Mouse (Mus musculus) embryonic facial prominence, embryonic 10.5 days (tissue): ENCODE measurements at regions not wholly inside any gene's neighbourhood (a gene's known extent, or its start where the extent isn't known, plus 50 kb on each side); places are given as distances from the start of the nearest gene placed in this dataset.

Source experiments
- DNase-seq: peaks from one replicate; pipeline ENCODE4 v3.0.0-alpha.2; 2017; ENCODE audit warnings: low spot score
- H3K27ac ChIP-seq: fragments of 300-500 bp; sonication (generic); replicated peaks from 2 replicates; pipeline ENCODE4 v1.5.1; 2016; ENCODE audit warnings: mild to moderate bottlenecking
- H3K27me3 ChIP-seq: fragments of 300-500 bp; sonication (generic); replicated peaks from 2 replicates; pipeline ENCODE4 v1.6.1; 2016; ENCODE audit warnings: low read depth, mild to moderate bottlenecking; ENCODE audit not compliant: poor library complexity, severe bottlenecking
- H3K36me3 ChIP-seq: fragments of 300-500 bp; sonication (generic); replicated peaks from 2 replicates; pipeline ENCODE4 v1.6.1; 2016; ENCODE audit warnings: mild to moderate bottlenecking, moderate library complexity
- H3K4me1 ChIP-seq: fragments of 300-500 bp; sonication (generic); 2 replicates; pipeline ENCODE4 v1.6.1; 2016
- H3K4me3 ChIP-seq: fragments of 300-500 bp; sonication (generic); 2 replicates; pipeline ENCODE4 v1.5.1; 2016; ENCODE audit warnings: mild to moderate bottlenecking, moderate library complexity
- H3K9me3 ChIP-seq: fragments of 300-500 bp; sonication (generic); 2 replicates; pipeline ENCODE4 v1.6.1; 2016; ENCODE audit warnings: mild to moderate bottlenecking
- WGBS: fragments of 180-500 bp; shearing (Covaris S2); methylation state at CpG from one replicate; pipeline ENCODE4 v1.1.7; 2016; 5-methylcytosine and 5-hydroxymethylcytosine counted together

DNA sequence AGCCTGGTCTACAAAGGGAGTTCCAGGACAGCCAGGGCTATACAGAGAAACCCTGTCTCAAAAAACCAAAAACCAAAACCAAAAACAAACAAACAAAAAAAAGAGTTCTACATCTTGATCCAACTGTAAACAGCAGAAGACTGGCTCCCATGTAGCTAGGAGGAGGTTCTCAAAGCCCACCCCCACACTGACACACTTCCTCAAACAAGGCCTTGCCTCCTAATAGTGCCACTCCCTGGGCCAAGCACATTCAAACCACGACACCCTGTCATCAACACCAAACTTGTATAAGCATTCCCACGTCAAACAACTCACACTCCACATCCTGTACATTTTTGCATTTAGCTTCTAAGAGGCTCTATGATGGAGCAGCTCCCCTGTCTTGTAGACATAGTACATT lies 89.6 kb upstream of the Jade1 start:
- DNase-seq, result no peak
- H3K9me3 ChIP-seq, result no peaks in the 10 kb centered on the region
- no peaks in the 10 kb centered on the region for H3K4me1 ChIP-seq
- no peak overlapping the region for H3K27ac ChIP-seq
- 81% methylated on average over 2 of the region's 2 CpGs for WGBS
- H3K4me3 ChIP-seq, result no peak overlapping the region
- H3K27me3 ChIP-seq, result no peaks in the 10 kb centered on the region
- no peaks in the 10 kb centered on the region for H3K36me3 ChIP-seq

DNA sequence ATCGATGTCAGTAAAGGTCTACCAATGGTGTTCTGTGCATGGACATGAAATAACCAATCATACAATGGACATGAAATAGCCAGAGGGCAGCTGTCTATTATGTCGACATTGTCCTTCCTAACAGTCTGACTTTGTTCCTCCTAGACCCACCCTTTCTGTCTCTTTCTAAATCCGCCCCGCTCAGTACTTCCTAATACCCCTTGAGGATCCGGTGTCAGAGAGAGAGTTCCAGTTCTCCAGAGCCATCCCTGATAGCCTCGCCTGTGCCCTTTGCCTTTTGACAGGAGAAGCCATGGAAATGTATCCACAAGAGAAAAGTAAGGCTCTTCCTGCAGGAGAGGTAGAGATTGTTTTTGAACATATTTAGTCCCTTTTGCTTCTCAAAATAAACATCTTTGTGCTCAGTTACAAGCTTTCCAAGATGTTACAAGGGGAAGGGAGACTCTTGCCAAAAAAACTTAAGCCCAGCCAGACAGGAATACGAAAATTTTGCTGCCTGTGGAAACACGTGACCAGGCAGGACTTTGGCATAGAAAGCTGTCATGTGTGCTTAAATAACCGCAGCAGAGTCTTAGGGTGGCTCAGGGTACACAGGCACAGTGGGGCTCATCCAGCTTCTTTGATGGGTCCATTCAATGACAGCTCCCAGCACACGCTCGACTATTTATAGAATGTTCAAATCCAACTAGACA lies 92.4 kb upstream of the Jade1 start:
- Histone ChIP-seq H3K4me1 (no peaks in the 10 kb centered on the region), H3K36me3 (no peaks in the 10 kb centered on the region), H3K9me3 (no peaks in the 10 kb centered on the region), H3K4me3 (no peak overlapping the region), H3K27ac (no peak overlapping the region), H3K27me3 (no peaks in the 10 kb centered on the region)
- WGBS, result 75% methylated on average over 11 of the region's 11 CpGs
- no peak for DNase-seq

DNA sequence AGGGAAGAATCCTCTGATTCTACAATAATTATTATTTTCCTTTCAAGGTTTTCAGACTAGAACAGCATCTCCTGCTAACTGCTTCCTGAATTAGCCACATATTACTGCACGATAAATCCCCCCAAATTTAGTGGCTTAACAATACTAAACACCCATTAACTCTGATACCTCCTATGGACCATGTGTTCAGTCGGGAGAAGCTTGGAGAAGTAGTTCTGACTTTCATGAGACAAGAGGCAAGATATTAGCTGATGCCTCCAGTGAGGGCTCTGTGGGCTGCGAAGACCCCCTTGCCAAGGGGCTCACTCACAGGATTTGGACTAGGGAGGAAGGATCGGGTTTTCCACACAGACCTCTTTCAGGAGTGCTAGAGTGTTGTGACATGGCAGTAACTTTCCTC lies 95.4 kb upstream of the Jade1 start:
- H3K4me3 ChIP-seq, result no peak overlapping the region
- no peak overlapping the region for H3K27ac ChIP-seq
- H3K9me3 ChIP-seq, result no peaks in the 10 kb centered on the region
- 85% methylated on average over 4 of the region's 4 CpGs for WGBS
- H3K27me3 ChIP-seq, result no peaks in the 10 kb centered on the region
- no peaks in the 10 kb centered on the region for H3K36me3 ChIP-seq
- H3K4me1 ChIP-seq, result no peaks in the 10 kb centered on the region
- DNase-seq, result no peak

DNA sequence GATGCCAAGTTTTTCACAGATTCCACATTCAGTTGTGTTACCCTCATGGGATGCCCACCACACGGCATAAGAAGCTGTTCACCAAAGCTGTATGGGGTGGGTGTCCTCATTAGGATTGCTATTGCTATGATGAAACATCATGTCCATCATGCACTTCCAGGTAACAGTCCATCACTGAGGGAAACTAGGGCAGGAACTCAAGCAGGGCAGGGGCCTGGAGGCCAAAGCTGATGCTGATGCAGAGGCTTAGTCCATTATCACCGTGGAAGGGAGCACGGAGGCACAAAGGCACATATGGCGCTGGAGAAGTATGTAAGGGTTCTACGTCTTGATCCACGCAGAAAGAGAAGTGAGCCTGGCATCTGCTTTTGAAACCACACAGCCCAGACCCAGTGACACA lies 97.4 kb upstream of the Jade1 start:
- no peak for DNase-seq
- WGBS, result 90% methylated on average over 6 of the region's 6 CpGs
- Histone ChIP-seq H3K27ac (no peak overlapping the region), H3K36me3 (no peaks in the 10 kb centered on the region), H3K9me3 (no peaks in the 10 kb centered on the region), H3K4me1 (no peaks in the 10 kb centered on the region), H3K27me3 (no peaks in the 10 kb centered on the region), H3K4me3 (no peak overlapping the region)

DNA sequence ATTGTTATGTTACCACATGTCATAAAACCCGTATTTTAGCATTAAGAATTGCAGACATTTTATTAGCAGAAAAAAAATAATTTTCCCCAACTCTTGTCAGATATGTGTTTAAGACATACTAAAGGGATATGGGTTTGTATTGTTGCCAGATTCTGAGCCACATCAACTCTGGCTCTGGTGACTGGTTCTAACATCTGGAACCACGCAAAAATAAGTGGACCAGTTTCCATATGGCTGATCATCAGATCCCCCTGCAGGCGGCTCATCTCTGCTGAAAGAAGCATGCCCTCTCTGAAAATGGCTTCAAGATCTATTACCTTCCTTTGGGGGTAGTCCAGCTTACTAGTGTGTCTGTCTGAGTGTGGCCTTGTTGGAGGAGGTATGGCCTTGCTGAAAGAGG lies 102.0 kb upstream of the Jade1 start:
- Histone ChIP-seq H3K36me3 (no peaks in the 10 kb centered on the region), H3K27me3 (no peaks in the 10 kb centered on the region), H3K4me1 (no peaks in the 10 kb centered on the region), H3K9me3 (no peaks in the 10 kb centered on the region), H3K27ac (no peak overlapping the region), H3K4me3 (no peak overlapping the region)
- DNase-seq, result peak; percentile 13
- 69% methylated on average over 3 of the region's 3 CpGs for WGBS

DNA sequence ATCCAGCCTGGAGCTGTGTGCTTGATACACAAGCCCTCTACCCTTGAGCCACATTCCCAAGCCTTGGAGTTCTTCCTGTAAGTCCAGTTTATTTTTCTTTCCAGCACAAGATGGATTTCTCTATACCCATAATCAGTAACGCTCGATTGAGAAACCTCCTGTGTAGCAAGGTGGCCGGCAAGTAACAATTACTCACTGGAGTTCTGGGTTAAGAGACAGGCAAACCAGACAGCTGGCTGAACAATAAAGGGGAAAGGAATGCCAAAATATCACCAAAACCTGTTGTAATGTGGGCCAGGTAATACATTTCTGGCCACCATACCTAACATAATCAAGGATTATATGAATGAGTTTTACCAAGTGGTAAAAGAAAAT lies 102.8 kb upstream of the Jade1 start:
- H3K27me3 ChIP-seq, result no peaks in the 10 kb centered on the region
- 63% methylated on average over 3 of the region's 3 CpGs for WGBS
- DNase-seq, result no peak

DNA sequence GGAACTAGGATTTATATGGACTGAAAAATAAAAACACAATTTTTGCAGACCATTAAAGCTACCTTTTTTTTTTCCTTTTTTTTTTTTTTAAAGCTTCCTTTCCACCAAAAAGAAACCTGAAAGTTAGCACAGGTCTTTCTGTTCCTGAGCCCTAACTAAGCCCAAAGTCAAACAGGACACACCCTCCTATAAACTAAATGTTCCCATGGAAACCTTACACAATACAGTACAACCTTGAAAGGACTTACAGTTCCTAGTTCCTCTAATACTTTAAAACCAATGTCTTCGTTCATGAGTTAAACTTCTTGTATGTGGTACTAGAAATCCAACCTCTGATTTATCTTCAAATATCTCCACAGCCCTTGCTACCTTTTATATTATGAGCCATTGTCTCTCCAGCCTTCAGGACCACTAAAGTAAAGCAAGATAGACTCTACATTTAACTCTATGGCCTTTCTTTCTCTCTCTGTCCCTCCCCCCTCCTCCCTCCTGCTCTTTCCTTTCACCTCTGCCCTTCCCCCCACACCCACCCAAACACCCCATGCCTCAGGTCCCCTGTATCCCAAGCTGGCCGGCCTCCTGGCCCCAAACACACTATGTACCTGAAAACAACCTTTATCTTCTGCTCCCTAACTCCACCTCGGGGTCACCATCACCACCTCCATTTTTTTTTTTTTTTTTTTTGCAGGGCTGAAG lies 103.4 kb upstream of the Jade1 start:
- 73% methylated on average over 3 of the region's 3 CpGs for WGBS
- Histone ChIP-seq H3K4me3 (no peak overlapping the region), H3K9me3 (no peaks in the 10 kb centered on the region), H3K4me1 (no peaks in the 10 kb centered on the region), H3K27me3 (no peaks in the 10 kb centered on the region), H3K27ac (no peak overlapping the region), H3K36me3 (no peaks in the 10 kb centered on the region)
- DNase-seq, result no peak

More for the DNA sequence above, 102.8 kb upstream of the Jade1 start:
- Histone ChIP-seq H3K9me3 (no peaks in the 10 kb centered on the region), H3K27ac (no peak overlapping the region), H3K36me3 (no peaks in the 10 kb centered on the region), H3K4me1 (no peaks in the 10 kb centered on the region), H3K4me3 (no peak overlapping the region)

DNA sequence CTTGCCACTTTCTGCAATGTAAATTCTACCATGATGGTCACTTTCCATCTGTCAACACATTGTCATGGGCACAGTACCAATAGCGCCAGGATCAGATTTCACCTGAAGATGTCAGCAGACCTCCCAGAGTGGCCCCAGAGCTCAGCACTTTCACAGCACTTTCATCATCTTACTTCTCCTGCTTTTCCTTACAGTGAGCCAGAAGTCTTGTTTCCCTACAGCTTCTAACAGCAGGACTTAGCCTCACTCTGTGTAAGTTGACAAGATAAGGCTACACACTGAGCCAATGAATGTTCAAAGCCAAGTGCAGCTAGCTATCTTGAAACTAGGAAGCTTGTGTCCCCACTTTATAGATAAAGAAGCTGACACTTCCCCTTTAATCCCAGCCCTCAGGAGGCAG lies 104.8 kb upstream of the Jade1 start:
- Histone ChIP-seq H3K4me1 (no peaks in the 10 kb centered on the region), H3K9me3 (no peaks in the 10 kb centered on the region), H3K27ac (no peak overlapping the region), H3K27me3 (no peaks in the 10 kb centered on the region), H3K4me3 (no peak overlapping the region), H3K36me3 (no peaks in the 10 kb centered on the region)
- WGBS, result 61% methylated on average over 1 of the region's 1 CpGs
- DNase-seq, result no peak

DNA sequence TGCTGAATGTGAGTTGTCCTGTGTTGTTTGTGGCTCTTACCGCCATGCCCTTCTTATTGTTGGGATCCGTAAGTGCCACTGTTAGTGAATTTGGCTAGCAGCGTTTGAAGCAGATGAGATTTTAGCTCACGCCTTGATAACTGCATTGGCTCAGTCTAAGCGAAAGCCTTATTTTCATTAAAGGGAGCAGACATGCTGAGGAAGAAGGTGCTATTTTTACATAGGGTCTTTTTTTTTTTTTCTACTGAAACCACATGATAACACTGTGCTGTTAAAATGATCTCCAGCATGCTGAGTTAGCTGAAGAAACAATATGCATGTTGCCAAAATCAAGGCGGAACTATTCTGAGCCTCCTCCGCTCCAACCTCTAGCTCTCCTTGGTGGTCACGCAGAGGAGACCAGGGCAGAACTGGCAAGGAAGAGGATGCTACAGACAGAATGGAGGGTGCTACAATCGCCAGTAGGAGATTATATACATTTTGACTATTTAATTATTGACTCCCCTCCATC lies 111.2 kb upstream of the Jade1 start:
- DNase-seq, result no peak
- Histone ChIP-seq H3K4me1 (no peaks in the 10 kb centered on the region), H3K36me3 (no peaks in the 10 kb centered on the region), H3K9me3 (no peaks in the 10 kb centered on the region), H3K4me3 (no peak overlapping the region), H3K27ac (no peak overlapping the region), H3K27me3 (no peaks in the 10 kb centered on the region)
- WGBS, result 91% methylated on average over 9 of the region's 9 CpGs

DNA sequence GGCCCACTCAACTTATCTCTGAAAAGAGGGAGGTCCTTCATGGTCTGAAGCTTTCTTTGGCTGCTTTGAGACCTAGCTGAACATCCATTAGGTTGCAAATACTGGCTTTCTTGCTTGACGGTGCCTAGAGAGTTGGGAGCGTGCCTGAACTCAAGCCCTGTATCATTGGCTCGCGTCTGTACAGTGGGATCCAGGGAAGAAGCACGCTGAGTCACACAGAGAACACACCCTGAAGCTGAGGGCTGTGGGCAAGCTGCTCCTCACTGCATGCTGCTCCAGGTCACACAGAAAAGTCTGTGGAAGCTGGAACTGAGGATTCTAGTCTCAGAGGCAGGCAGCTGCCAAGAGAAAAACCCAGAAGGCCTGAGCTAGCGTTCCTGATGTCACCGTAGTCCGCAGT lies 119.3 kb upstream of the Jade1 start:
- no peaks in the 10 kb centered on the region for H3K36me3 ChIP-seq
- 93% methylated on average over 8 of the region's 8 CpGs for WGBS
- DNase-seq, result no peak
- H3K9me3 ChIP-seq, result no peaks in the 10 kb centered on the region
- H3K4me3 ChIP-seq, result no peak overlapping the region
- no peaks in the 10 kb centered on the region for H3K4me1 ChIP-seq
- no peaks in the 10 kb centered on the region for H3K27me3 ChIP-seq
- no peak overlapping the region for H3K27ac ChIP-seq

DNA sequence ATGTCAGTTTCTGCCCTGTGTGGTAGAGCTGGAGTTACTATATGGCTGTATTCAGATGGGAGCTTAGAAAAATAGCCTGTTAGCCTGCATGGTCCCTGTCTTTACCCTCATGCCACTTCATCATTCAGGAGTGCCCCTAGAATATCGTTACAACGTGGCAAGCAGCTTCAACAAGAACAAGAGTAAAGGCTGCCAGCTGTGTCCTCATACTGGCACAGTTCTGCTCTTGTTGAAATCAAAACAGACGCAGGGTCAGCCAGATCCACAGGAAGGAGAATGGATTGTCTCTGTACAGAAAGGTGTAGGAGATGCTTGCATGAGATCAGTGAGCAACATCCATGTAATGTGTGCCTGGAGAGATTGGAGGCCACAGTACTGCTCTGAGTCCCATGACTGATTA lies 122.4 kb upstream of the Jade1 start:
- no peaks in the 10 kb centered on the region for H3K27me3 ChIP-seq
- H3K4me1 ChIP-seq, result peaks cover 10% of the 10 kb centered on the region
- no peak overlapping the region for H3K4me3 ChIP-seq
- H3K9me3 ChIP-seq, result no peaks in the 10 kb centered on the region
- no peak overlapping the region for H3K27ac ChIP-seq
- no peaks in the 10 kb centered on the region for H3K36me3 ChIP-seq
- 77% methylated on average over 3 of the region's 3 CpGs for WGBS
- no peak for DNase-seq

DNA sequence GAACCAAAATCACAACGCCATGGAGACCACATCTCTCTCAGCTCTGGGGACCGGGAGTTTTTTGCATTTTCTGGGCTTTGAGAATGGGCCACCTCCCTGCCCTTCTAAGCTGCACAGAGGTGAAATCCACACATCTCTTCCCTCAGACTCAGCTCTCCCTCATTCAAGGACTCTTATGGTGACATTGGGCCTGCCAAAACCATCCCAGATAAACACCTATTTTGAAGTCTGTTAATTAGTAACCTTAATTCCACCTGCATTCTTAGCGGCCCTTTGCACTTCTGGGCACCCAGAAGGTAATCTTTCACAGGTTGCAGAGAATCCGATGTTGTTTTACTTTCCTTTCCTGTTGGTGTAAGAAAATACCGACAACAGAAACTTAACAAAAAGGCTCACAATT lies 123.2 kb upstream of the Jade1 start:
- no peak overlapping the region for H3K4me3 ChIP-seq
- DNase-seq, result no peak
- WGBS, result 82% methylated on average over 5 of the region's 5 CpGs
- H3K4me1 ChIP-seq, result peaks cover 10% of the 10 kb centered on the region
- no peaks in the 10 kb centered on the region for H3K9me3 ChIP-seq
- H3K36me3 ChIP-seq, result no peaks in the 10 kb centered on the region
- H3K27me3 ChIP-seq, result no peaks in the 10 kb centered on the region
- H3K27ac ChIP-seq, result no peak overlapping the region

DNA sequence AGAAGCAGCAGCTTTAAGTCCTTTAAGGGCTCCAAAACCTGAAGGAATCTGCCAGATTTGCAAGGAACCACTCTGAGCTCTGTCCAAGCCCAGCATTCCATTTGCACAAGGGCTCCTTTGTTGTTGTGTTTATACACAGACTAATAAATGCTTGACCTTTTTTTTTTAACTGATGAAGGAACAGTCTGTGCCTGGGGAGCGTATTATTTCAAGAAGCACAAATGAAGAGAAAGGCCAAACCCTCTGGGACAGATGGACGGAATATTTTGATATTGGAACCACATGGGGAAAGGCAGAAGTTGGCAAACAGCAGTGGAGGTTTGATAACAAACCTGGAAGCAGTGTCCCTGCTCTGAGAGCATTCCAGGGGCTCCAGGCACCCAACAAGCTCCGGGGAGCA lies 125.3 kb upstream of the Jade1 start:
- 24% methylated on average over 3 of the region's 3 CpGs for WGBS
- DNase-seq, result peak; percentile 24

More for the DNA sequence above, 125.3 kb upstream of the Jade1 start:
- peaks cover 10% of the 10 kb centered on the region for H3K4me1 ChIP-seq
- H3K27ac ChIP-seq, result peak overlapping the region; percentile 51; the same call in 1 of the 2 replicates
- no peaks in the 10 kb centered on the region for H3K27me3 ChIP-seq
- no peak overlapping the region for H3K4me3 ChIP-seq
- H3K36me3 ChIP-seq, result no peaks in the 10 kb centered on the region
- no peaks in the 10 kb centered on the region for H3K9me3 ChIP-seq
